In genomic region chr19:38223356-38223904, GRCm38 (mm10) we compare ENCODE assay signal across 8 mouse cellular contexts. TPM values are rescaled to one million over a fixed set of nuclear protein-coding genes. Genes with fewer than 3 reads are reported as not detected.
DNase-seq lines count a peak whose midpoint lies in the region; ATAC-seq and TF ChIP-seq lines count a peak whose summit lies in the region.

No protein-coding gene starts in this region.

- H3K4me1 ChIP-seq in heart, embryonic 14.5 days (ENCODE audit: control insufficient read depth in 2 of 2, insufficient read depth in 2 of 2, low read length in 2 of 2): peaks cover 0 to 8% of the 10 kb centered on the region in 2 experiments; a peak in 2 of 4 replicates
- H3K4me1 ChIP-seq in ES-Bruce4 (ENCODE audit: control insufficient read depth, insufficient read depth, low read length): no peaks in the 10 kb centered on the region
- H3K4me1 ChIP-seq in forebrain, embryonic 12.5 days: peaks cover 8% of the 10 kb centered on the region
- H3K4me1 ChIP-seq in liver, embryonic 11.5 days (replicated peaks; ENCODE audit: control insufficient read depth, insufficient read depth, low read length): peaks cover 6% of the 10 kb centered on the region
- peaks cover 5% of the 10 kb centered on the region; the same call in 1 of the 2 replicates for H3K4me1 ChIP-seq in stomach, embryonic 15.5 days

- no peak for ATAC-seq in heart, embryonic 14.5 days (ENCODE audit: insufficient number of reproducible peaks, insufficient read depth, low FRiP score, low read depth)
- peak; percentile 52 for ATAC-seq in forebrain, embryonic 12.5 days (ENCODE audit: low FRiP score)
- ATAC-seq in liver, embryonic 11.5 days (replicated peaks; ENCODE audit: low FRiP score): peak; percentile 37; the same call in 1 of the 2 replicates
- ATAC-seq in stomach, embryonic 15.5 days (ENCODE audit: insufficient read depth, low FRiP score, low read depth): peak; percentile 16; the same call in 1 of the 2 replicates

- no peaks in the 10 kb centered on the region for H3K9me3 ChIP-seq in heart, embryonic 14.5 days (ENCODE audit: control insufficient read depth, low read length)
- no peaks in the 10 kb centered on the region for H3K9me3 ChIP-seq in ES-Bruce4 (replicated peaks; ENCODE audit: control insufficient read depth, insufficient read depth, low read length, poor library complexity, severe bottlenecking)
- H3K9me3 ChIP-seq in forebrain, embryonic 12.5 days: no peaks in the 10 kb centered on the region
- H3K9me3 ChIP-seq in liver, embryonic 11.5 days (ENCODE audit: control insufficient read depth, low read length): no peaks in the 10 kb centered on the region
- H3K9me3 ChIP-seq in stomach, embryonic 15.5 days: no peaks in the 10 kb centered on the region

- no peak for TF ChIP-seq POLR2A in ES-Bruce4 (IDR thresholded peaks at IDR 0.05; ENCODE audit: insufficient read depth, low read length)

- H3K27ac ChIP-seq in heart, embryonic 14.5 days (replicated peaks in 1 of 2; ENCODE audit: control insufficient read depth in 1 of 2, insufficient read depth in 1 of 2, low read depth in 2 of 2, low read length in 2 of 2): peak overlapping the region; percentile 76 to 88
- 0 out of 2 replicates have a peak overlapping the region, but pooled peaks have one; percentile 23 for H3K27ac ChIP-seq in ES-Bruce4 (ENCODE audit: insufficient read depth, low read length)
- peak overlapping the region; percentile 95 for H3K27ac ChIP-seq in forebrain, embryonic 12.5 days
- H3K27ac ChIP-seq in liver, embryonic 11.5 days (ENCODE audit: low read depth, low read length): peak overlapping the region; percentile 72
- peak overlapping the region; percentile 93 for H3K27ac ChIP-seq in stomach, embryonic 15.5 days

- WGBS in heart, embryonic 14.5 days: 11% methylated on average over 12 of the region's 12 CpGs
- 12% methylated on average over 12 of the region's 12 CpGs for WGBS in forebrain, embryonic 12.5 days
- WGBS in liver, embryonic 11.5 days: 8% methylated on average over 12 of the region's 12 CpGs
- 10% methylated on average over 12 of the region's 12 CpGs for WGBS in stomach, embryonic 15.5 days

- H3K36me3 ChIP-seq in heart, embryonic 14.5 days (ENCODE audit: control insufficient read depth, insufficient read depth, low read length): peaks cover 12% of the 10 kb centered on the region
- no peaks in the 10 kb centered on the region for H3K36me3 ChIP-seq in ES-Bruce4 (ENCODE audit: control insufficient read depth, insufficient read depth, low read length, poor library complexity, severe bottlenecking)
- peaks cover 4% of the 10 kb centered on the region for H3K36me3 ChIP-seq in forebrain, embryonic 12.5 days (replicated peaks)
- 0 out of 2 replicates have a peak, but pooled peaks cover 2% of the 10 kb centered on the region for H3K36me3 ChIP-seq in liver, embryonic 11.5 days (ENCODE audit: control insufficient read depth, insufficient read depth, low read length)
- 0 out of 2 replicates have a peak, but pooled peaks cover 1% of the 10 kb centered on the region for H3K36me3 ChIP-seq in stomach, embryonic 15.5 days

- TF ChIP-seq CTCF in ES-Bruce4 (IDR thresholded peaks at IDR 0.05; ENCODE audit: low read depth, low read length): no peak

- peak overlapping the region; percentile 76 to 77 for H3K4me3 ChIP-seq in heart, embryonic 14.5 days (ENCODE audit: control insufficient read depth in 1 of 2, insufficient read depth in 1 of 2, low read depth in 1 of 2, low read length in 2 of 2)
- peak overlapping the region; percentile 97 for H3K4me3 ChIP-seq in ES-Bruce4 (ENCODE audit: low read depth, low read length)
- peak overlapping the region; percentile 64 for H3K4me3 ChIP-seq in forebrain, embryonic 12.5 days (replicated peaks)
- H3K4me3 ChIP-seq in liver, embryonic 11.5 days (ENCODE audit: low read depth, low read length): peak overlapping the region; percentile 82
- H3K4me3 ChIP-seq in stomach, embryonic 15.5 days (replicated peaks): peak overlapping the region; percentile 82

- H3K27me3 ChIP-seq in heart, embryonic 14.5 days (ENCODE audit: control insufficient read depth, insufficient read depth, low read length): no peaks in the 10 kb centered on the region
- H3K27me3 ChIP-seq in ES-Bruce4 (ENCODE audit: control insufficient read depth, insufficient read depth, low read length, poor library complexity, severe bottlenecking): no peaks in the 10 kb centered on the region
- H3K27me3 ChIP-seq in forebrain, embryonic 12.5 days: no peaks in the 10 kb centered on the region
- H3K27me3 ChIP-seq in liver, embryonic 11.5 days (replicated peaks; ENCODE audit: control insufficient read depth, insufficient read depth, low read length): no peaks in the 10 kb centered on the region
- no peaks in the 10 kb centered on the region for H3K27me3 ChIP-seq in stomach, embryonic 15.5 days (replicated peaks)

- H3K4me2 ChIP-seq in heart, embryonic 14.5 days (ENCODE audit: low read length): peak overlapping the region; percentile 84
- H3K4me2 ChIP-seq in forebrain, embryonic 12.5 days: peak overlapping the region; percentile 70
- H3K4me2 ChIP-seq in liver, embryonic 11.5 days: peak overlapping the region; percentile 75
- H3K4me2 ChIP-seq in stomach, embryonic 15.5 days: peak overlapping the region; percentile 78

- no peak for TF ChIP-seq EP300 in ES-Bruce4 (IDR thresholded peaks at IDR 0.05; ENCODE audit: insufficient read depth, low read depth, low read length)

- peak overlapping the region; percentile 81 for H3K9ac ChIP-seq in heart, embryonic 14.5 days (ENCODE audit: low read length)
- H3K9ac ChIP-seq in ES-Bruce4 (ENCODE audit: low read depth, poor library complexity, severe bottlenecking): peak overlapping the region; percentile 73
- peak overlapping the region; percentile 71 for H3K9ac ChIP-seq in forebrain, embryonic 12.5 days
- peak overlapping the region; percentile 84 for H3K9ac ChIP-seq in liver, embryonic 11.5 days (ENCODE audit: low read depth, low read length)
- peak overlapping the region; percentile 33 for H3K9ac ChIP-seq in stomach, embryonic 15.5 days

- DNase-seq in heart, adult 8-10 months (ENCODE audit: low spot score): no peak
- no peak for DNase-seq in liver, embryonic 11.5 days (ENCODE audit: low spot score)
- no peak for DNase-seq in ovary, postnatal 10 days (ENCODE audit: low spot score)
- no peak for DNase-seq in spleen, adult 18-20 months

RNA-seq across cellular contexts. Expression of gene Fra10ac1, which starts 0.5 kb away (rescaled TPM):
- 25.8 and 27.3 TPM in 2 replicates for polyA plus RNA-seq in heart, embryonic 14.5 days (2014; fragmentation: Nextera tagmentation; extraction: Ambion mirVana)
- total RNA-seq in heart, adult 8-10 months (2022): 10 to 100 TPM; 10.4 to 16.2 (median 13.0) TPM
- polyA plus RNA-seq in ES-Bruce4 (2011; ENCODE audit: insufficient read depth, insufficient read length, low read depth, missing spikeins): 46.0 and 48.1 TPM in 2 replicates
- 51.8 and 58.4 TPM in 2 replicates for polyA plus RNA-seq in forebrain, embryonic 12.5 days (2016; fragmentation: Nextera tagmentation; extraction: Ambion mirVana)
- polyA plus RNA-seq in liver, embryonic 11.5 days (2014; fragmentation: Nextera tagmentation; extraction: Ambion mirVana): 35.0 and 35.9 TPM in 2 replicates
- polyA plus RNA-seq in stomach, embryonic 15.5 days (2015; fragmentation: Nextera tagmentation; extraction: Ambion mirVana): 33.7 and 37.4 TPM in 2 replicates

RNA-seq across cellular contexts. Expression of gene Lgi1, which starts 40.9 kb away (rescaled TPM):
- 0.14 TPM in 1 of 2 replicates, not detected in the other for polyA plus RNA-seq in heart, embryonic 14.5 days (2014; fragmentation: Nextera tagmentation; extraction: Ambion mirVana)
- total RNA-seq in heart, adult 8-10 months (2022): 10 to 100 TPM in 1 of 4 experiments, 1 to 10 TPM in 3; 2.0 to 11.5 (median 5.8) TPM
- polyA plus RNA-seq in ES-Bruce4 (2011; ENCODE audit: insufficient read depth, insufficient read length, low read depth, missing spikeins): 28.1 and 32.6 TPM in 2 replicates
- 2.1 and 2.4 TPM in 2 replicates for polyA plus RNA-seq in forebrain, embryonic 12.5 days (2016; fragmentation: Nextera tagmentation; extraction: Ambion mirVana)
- polyA plus RNA-seq in liver, embryonic 11.5 days (2014; fragmentation: Nextera tagmentation; extraction: Ambion mirVana): 0.16 and 0.19 TPM in 2 replicates
- 0.92 and 1.1 TPM in 2 replicates for polyA plus RNA-seq in stomach, embryonic 15.5 days (2015; fragmentation: Nextera tagmentation; extraction: Ambion mirVana)

Comparison
In these comparisons a context has a peak if more than half of its experiments do, and no peak if none do; other contexts are left out.
1. H3K27ac ChIP-seq: peak in every context shown above with its lines; median percentile 95 in forebrain, embryonic 12.5 days; 93 in stomach, embryonic 15.5 days; 82 in heart, embryonic 14.5 days; 72 in liver, embryonic 11.5 days; 23 in ES-Bruce4.
2. H3K9ac ChIP-seq: peak in every context shown above with its lines; median percentile 84 in liver, embryonic 11.5 days; 81 in heart, embryonic 14.5 days; 73 in ES-Bruce4; 71 in forebrain, embryonic 12.5 days; 33 in stomach, embryonic 15.5 days.